Mouse (Mus musculus): ENCODE results near the gene Snip1. TPM values are rescaled to one million over a fixed set of nuclear protein-coding genes. Genes with fewer than 3 reads are reported as not detected.

The Snip1 gene
- polyA plus RNA-seq, 1 experiment from 2014 or later, result 23.2 TPM

Other genes starting within 250 kb of the Snip1 start
- 39.1 and 41.6 TPM in 2 replicates for gene Yrdc, start 216.0 kb upstream of the Snip1 start, polyA plus RNA-seq (2015; fragmentation: Nextera tagmentation; extraction: Ambion mirVana)
- gene 1110065P20Rik, start 215.5 kb upstream of the Snip1 start, polyA plus RNA-seq (2015; fragmentation: Nextera tagmentation; extraction: Ambion mirVana), result 81.9 and 94.4 TPM in 2 replicates
- 10.3 and 11.0 TPM in 2 replicates for gene Maneal, start 204.5 kb upstream of the Snip1 start, polyA plus RNA-seq (2015; fragmentation: Nextera tagmentation; extraction: Ambion mirVana)
- 12.7 and 17.0 TPM in 2 replicates for gene Epha10, start 185.8 kb upstream of the Snip1 start, polyA plus RNA-seq (2015; fragmentation: Nextera tagmentation; extraction: Ambion mirVana)
- 16.1 and 17.0 TPM in 2 replicates for gene 9930104L06Rik, start 129.6 kb upstream of the Snip1 start, polyA plus RNA-seq (2015; fragmentation: Nextera tagmentation; extraction: Ambion mirVana)
- gene Cdca8, start 127.4 kb upstream of the Snip1 start, polyA plus RNA-seq (2015; fragmentation: Nextera tagmentation; extraction: Ambion mirVana), result 19.7 and 26.1 TPM in 2 replicates
- gene Rspo1, start 80.2 kb upstream of the Snip1 start, polyA plus RNA-seq (2015; fragmentation: Nextera tagmentation; extraction: Ambion mirVana), result 1.7 and 2.2 TPM in 2 replicates
- gene Gnl2, start 50.1 kb upstream of the Snip1 start, polyA plus RNA-seq (2015; fragmentation: Nextera tagmentation; extraction: Ambion mirVana), result 95.9 and 104 TPM in 2 replicates
- gene Dnali1, start 969 bp upstream of the Snip1 start, polyA plus RNA-seq (2015; fragmentation: Nextera tagmentation; extraction: Ambion mirVana), result 1.2 and 1.7 TPM in 2 replicates
- gene Meaf6, start 18.5 kb downstream of the Snip1 start, polyA plus RNA-seq (2015; fragmentation: Nextera tagmentation; extraction: Ambion mirVana), result 181 and 186 TPM in 2 replicates
- gene Zc3h12a, start 61.2 kb downstream of the Snip1 start, polyA plus RNA-seq (2015; fragmentation: Nextera tagmentation; extraction: Ambion mirVana), result not detected in 2 replicates

Data from midbrain, embryonic 16.5 days (tissue).